ENCODE assay signal across 8 mouse cellular contexts in genomic region chr15:84654975-84655374, GRCm38 (mm10). TPM values are rescaled to one million over a fixed set of nuclear protein-coding genes. Genes with fewer than 3 reads are reported as not detected.
DNase-seq lines count a peak whose midpoint lies in the region; ATAC-seq and TF ChIP-seq lines count a peak whose summit lies in the region.

No protein-coding gene starts in this region.

- H3K36me3 ChIP-seq in kidney, embryonic 15.5 days = no peaks in the 10 kb centered on the region
- H3K36me3 ChIP-seq in hindbrain, embryonic 16.5 days (ENCODE audit: control insufficient read depth, insufficient read depth, low read length) = no peaks in the 10 kb centered on the region
- no peaks in the 10 kb centered on the region for H3K36me3 ChIP-seq in midbrain, embryonic 16.5 days (ENCODE audit: control insufficient read depth, insufficient read depth, low read length)

- H3K4me3 ChIP-seq in kidney, embryonic 15.5 days (replicated peaks) = no peak overlapping the region
- H3K4me3 ChIP-seq in embryonic fibroblast, embryonic 13.5 days (ENCODE audit: insufficient read depth, low read length) = no peak overlapping the region
- no peak overlapping the region for H3K4me3 ChIP-seq in hindbrain, embryonic 16.5 days (ENCODE audit: low read length)
- no peak overlapping the region for H3K4me3 ChIP-seq in midbrain, embryonic 16.5 days (ENCODE audit: low read depth, low read length)

- H3K9ac ChIP-seq in kidney, embryonic 15.5 days = no peak overlapping the region
- H3K9ac ChIP-seq in hindbrain, embryonic 16.5 days (ENCODE audit: low read depth, low read length) = no peak overlapping the region
- H3K9ac ChIP-seq in midbrain, embryonic 16.5 days (ENCODE audit: low read depth, low read length) = no peak overlapping the region

- H3K27ac ChIP-seq in kidney, embryonic 15.5 days = peak overlapping the region; percentile 98
- peak overlapping the region; percentile 94 for H3K27ac ChIP-seq in embryonic fibroblast, embryonic 13.5 days (ENCODE audit: insufficient read depth, low read length)
- H3K27ac ChIP-seq in hindbrain, embryonic 16.5 days (ENCODE audit: low read depth, low read length) = peak overlapping the region; percentile 85
- H3K27ac ChIP-seq in midbrain, embryonic 16.5 days (ENCODE audit: low read length) = peak overlapping the region; percentile 89

- no peak for ATAC-seq in kidney, embryonic 15.5 days (replicated peaks; ENCODE audit: low FRiP score)
- ATAC-seq in hindbrain, embryonic 16.5 days = no peak
- ATAC-seq in midbrain, embryonic 16.5 days = no peak

- H3K4me2 ChIP-seq in kidney, embryonic 15.5 days = peak overlapping the region; percentile 56
- H3K4me2 ChIP-seq in hindbrain, embryonic 16.5 days (ENCODE audit: low read length) = peak overlapping the region; percentile 57
- H3K4me2 ChIP-seq in midbrain, embryonic 16.5 days (ENCODE audit: low read length) = no peak overlapping the region

- DNase-seq in kidney, adult 9 months = no peak
- DNase-seq in adrenal gland, adult (ENCODE audit: inconsistent age in 2 of 2, low spot score in 1 of 2) = no peak
- no peak for DNase-seq in layer of hippocampus, postnatal 36 days
- DNase-seq in cerebellum, postnatal 14 days = no peak

- WGBS in kidney, embryonic 15.5 days = 56% methylated on average over 10 of the region's 10 CpGs
- WGBS in hindbrain, embryonic 16.5 days = 55% methylated on average over 10 of the region's 10 CpGs
- WGBS in midbrain, embryonic 16.5 days = 46% methylated on average over 10 of the region's 10 CpGs

- H3K9me3 ChIP-seq in kidney, embryonic 15.5 days (replicated peaks) = no peaks in the 10 kb centered on the region
- H3K9me3 ChIP-seq in hindbrain, embryonic 16.5 days (ENCODE audit: control insufficient read depth, low read length) = no peaks in the 10 kb centered on the region
- H3K9me3 ChIP-seq in midbrain, embryonic 16.5 days (replicated peaks; ENCODE audit: control insufficient read depth, low read length, poor library complexity, severe bottlenecking) = no peaks in the 10 kb centered on the region

- no peak for TF ChIP-seq CTCF in embryonic fibroblast, embryonic 13.5 days (IDR thresholded peaks at IDR 0.05; ENCODE audit: borderline replicate concordance, insufficient read depth, low read length)

- no peaks in the 10 kb centered on the region for H3K27me3 ChIP-seq in kidney, embryonic 15.5 days
- no peaks in the 10 kb centered on the region for H3K27me3 ChIP-seq in hindbrain, embryonic 16.5 days (replicated peaks; ENCODE audit: control insufficient read depth, insufficient read depth, low read length)
- H3K27me3 ChIP-seq in midbrain, embryonic 16.5 days (ENCODE audit: control insufficient read depth, insufficient read depth, low read depth, low read length) = no peaks in the 10 kb centered on the region

- TF ChIP-seq POLR2A in embryonic fibroblast, embryonic 13.5 days (IDR thresholded peaks at IDR 0.05; ENCODE audit: low read depth, low read length) = no peak

- H3K4me1 ChIP-seq in kidney, embryonic 15.5 days = peaks cover 24% of the 10 kb centered on the region
- peaks cover 7% of the 10 kb centered on the region for H3K4me1 ChIP-seq in embryonic fibroblast, embryonic 13.5 days (ENCODE audit: control insufficient read depth, insufficient read depth, low read length)
- peaks cover 12% of the 10 kb centered on the region for H3K4me1 ChIP-seq in hindbrain, embryonic 16.5 days (ENCODE audit: control insufficient read depth, insufficient read depth, low read depth, low read length)
- peaks cover 5% of the 10 kb centered on the region; the same call in 1 of the 2 replicates for H3K4me1 ChIP-seq in midbrain, embryonic 16.5 days (ENCODE audit: control insufficient read depth, insufficient read depth, low read length)

RNA-seq across cellular contexts. Expression of gene Prr5, which starts 14.4 kb away (rescaled TPM):
- 40.3 and 46.8 TPM in 2 replicates for polyA plus RNA-seq in kidney, embryonic 15.5 days (2015; fragmentation: Nextera tagmentation; extraction: Ambion mirVana)
- polyA plus RNA-seq in embryonic fibroblast, embryonic 13.5 days (2011; ENCODE audit: insufficient read length, low read depth, missing spikeins) = 18.6 and 19.5 TPM in 2 replicates
- 30.5 and 33.2 TPM in 2 replicates for polyA plus RNA-seq in hindbrain, embryonic 16.5 days (2015; fragmentation: Nextera tagmentation; extraction: Ambion mirVana)
- polyA plus RNA-seq in midbrain, embryonic 16.5 days (2015; fragmentation: Nextera tagmentation; extraction: Ambion mirVana) = 28.1 and 30.8 TPM in 2 replicates
- 10 to 100 TPM; 10.6 to 17.3 TPM for total RNA-seq in layer of hippocampus, postnatal 36 days (2021)
